Mouse (Mus musculus): ENCODE results near the gene Mfsd8. TPM values are rescaled to one million over a fixed set of nuclear protein-coding genes. Genes with fewer than 3 reads are reported as not detected.
"Not testable (repeated sequence)": the region's sequence is repeated elsewhere in the genome, so short reads cannot be mapped to it uniquely, and the experiment has no call there.

The Mfsd8 gene
- polyA plus RNA-seq (2015; fragmentation: Nextera tagmentation; extraction: Ambion mirVana), result 6.7 and 7.1 TPM in 2 replicates

GRCm38 (mm10) chr3:40846473-40846956 lies at the start of gene Mfsd8:
Gene Mfsd8 (minus strand): TSS chr3:40846886.
- not testable (repeated sequence) for H3K36me3 ChIP-seq; H3K4me1 ChIP-seq; H3K27me3 ChIP-seq; H3K9me3 ChIP-seq (replicated peaks)
- Histone ChIP-seq H3K4me3 (replicated peaks) (peak within 1 kb of the TSS; percentile 54), H3K9ac (peak within 1 kb of the TSS; percentile 46), H3K4me2 (peak within 1 kb of the TSS; percentile 74), H3K27ac (peak within 1 kb of the TSS; percentile 73)
- under 1% methylated on average over 37 of the region's 39 CpGs for WGBS
- ATAC-seq (replicated peaks; ENCODE audit: low FRiP score), result peak; percentile 99

- Histone ChIP-seq H3K27ac (peak overlapping the region; percentile 54; the same call in 1 of the 2 replicates), H3K9ac (peak overlapping the region; percentile 52), H3K4me2 (peak overlapping the region; percentile 78), H3K4me3 (replicated peaks) (peak overlapping the region; percentile 59)
- not testable (repeated sequence) for H3K36me3 ChIP-seq; H3K9me3 ChIP-seq (replicated peaks); H3K4me1 ChIP-seq; H3K27me3 ChIP-seq; ATAC-seq (replicated peaks; ENCODE audit: low FRiP score)
- under 1% methylated on average over 21 of the region's 24 CpGs for WGBS
Observed at GRCm38 (mm10) chr3:40894336-40894735, 47.6 kb upstream of the Mfsd8 start.

GRCm38 (mm10) chr3:40893816-40894258 lies 47.2 kb upstream of the Mfsd8 start:
- H3K9me3 ChIP-seq (replicated peaks); H3K36me3 ChIP-seq; H3K4me1 ChIP-seq; H3K27me3 ChIP-seq: not testable (repeated sequence)
- peak; percentile 100 for ATAC-seq (replicated peaks; ENCODE audit: low FRiP score)
- Histone ChIP-seq H3K4me2 (peak overlapping the region; percentile 78), H3K4me3 (replicated peaks) (peak overlapping the region; percentile 59), H3K9ac (peak overlapping the region; percentile 39), H3K27ac (peak overlapping the region; percentile 77)
- whole genome bisulfite sequencing, result under 1% methylated on average over 37 of the region's 38 CpGs

GRCm38 (mm10) chr3:40853123-40853738 lies 6.5 kb upstream of the Mfsd8 start:
- H3K9ac ChIP-seq; H3K27me3 ChIP-seq; H3K27ac ChIP-seq; H3K4me1 ChIP-seq; H3K9me3 ChIP-seq (replicated peaks); H3K36me3 ChIP-seq; H3K4me2 ChIP-seq; ATAC-seq (replicated peaks; ENCODE audit: low FRiP score); H3K4me3 ChIP-seq (replicated peaks): not testable (repeated sequence)
- 95% methylated on average over 3 of the region's 3 CpGs for WGBS

- H3K4me2 ChIP-seq, result 0 out of 2 replicates have a peak overlapping the region, but pooled peaks have one; percentile 74
- H3K27ac ChIP-seq; H3K27me3 ChIP-seq; H3K36me3 ChIP-seq; H3K4me3 ChIP-seq (replicated peaks); H3K9ac ChIP-seq; H3K4me1 ChIP-seq; ATAC-seq (replicated peaks; ENCODE audit: low FRiP score); H3K9me3 ChIP-seq (replicated peaks): not testable (repeated sequence)
- 89% methylated on average over 2 of the region's 2 CpGs for WGBS
Observed at GRCm38 (mm10) chr3:40847936-40848335, 1.2 kb upstream of the Mfsd8 start.

GRCm38 (mm10) chr3:40847018-40847417 lies 332 bp upstream of the Mfsd8 start:
- peak overlapping the region; percentile 64; the same call in 1 of the 2 replicates for H3K27ac ChIP-seq
- H3K36me3 ChIP-seq; ATAC-seq (replicated peaks; ENCODE audit: low FRiP score); H3K9me3 ChIP-seq (replicated peaks); H3K27me3 ChIP-seq; H3K4me1 ChIP-seq: not testable (repeated sequence)
- peak overlapping the region; percentile 43 for H3K9ac ChIP-seq
- under 1% methylated on average over 19 of the region's 21 CpGs for WGBS
- H3K4me3 ChIP-seq (replicated peaks), result peak overlapping the region; percentile 54
- peak overlapping the region; percentile 74 for H3K4me2 ChIP-seq

- Histone ChIP-seq H3K4me2 (peak within 1 kb of the TSS; percentile 74), H3K9ac (peak within 1 kb of the TSS; percentile 46), H3K27ac (peak within 1 kb of the TSS; percentile 73), H3K4me3 (replicated peaks) (peak within 1 kb of the TSS; percentile 54)
- 0% methylated on average over 2 of the region's 4 CpGs for WGBS
- not testable (repeated sequence) for ATAC-seq (replicated peaks; ENCODE audit: low FRiP score); H3K36me3 ChIP-seq; H3K4me1 ChIP-seq; H3K27me3 ChIP-seq; H3K9me3 ChIP-seq (replicated peaks)
Observed at GRCm38 (mm10) chr3:40846957-40847017, 101 bp upstream of the Mfsd8 start, which contains the start of gene Abhd18. Gene Abhd18 (plus strand): TSS chr3:40846970.

GRCm38 (mm10) chr3:40845521-40845920 lies 1.2 kb downstream of the Mfsd8 start:
- H3K4me1 ChIP-seq; H3K27ac ChIP-seq; ATAC-seq (replicated peaks; ENCODE audit: low FRiP score); H3K9me3 ChIP-seq (replicated peaks); H3K36me3 ChIP-seq; H3K27me3 ChIP-seq: not testable (repeated sequence)
- 76% methylated on average over 6 of the region's 6 CpGs for WGBS
- Histone ChIP-seq H3K4me3 (replicated peaks) (peak overlapping the region; percentile 54), H3K9ac (0 out of 2 replicates have a peak overlapping the region, but pooled peaks have one; percentile 46), H3K4me2 (peak overlapping the region; percentile 74)

GRCm38 (mm10) chr3:40813275-40813674 lies 33.4 kb downstream of the Mfsd8 start:
- 96% methylated on average over 2 of the region's 2 CpGs for WGBS
- ATAC-seq (replicated peaks; ENCODE audit: low FRiP score), result no peak
- no peak overlapping the region for H3K27ac ChIP-seq
- no peaks in the 10 kb centered on the region for H3K4me1 ChIP-seq
- no peak overlapping the region for H3K4me2 ChIP-seq
- peaks cover 75% of the 10 kb centered on the region for H3K36me3 ChIP-seq
- H3K9me3 ChIP-seq (replicated peaks), result no peaks in the 10 kb centered on the region
- H3K4me3 ChIP-seq (replicated peaks), result no peak overlapping the region
- H3K9ac ChIP-seq, result no peak overlapping the region
- H3K27me3 ChIP-seq, result no peaks in the 10 kb centered on the region

GRCm38 (mm10) chr3:40809894-40810293 lies 36.8 kb downstream of the Mfsd8 start:
- Histone ChIP-seq H3K36me3 (peaks cover 72% of the 10 kb centered on the region), H3K9me3 (replicated peaks) (no peaks in the 10 kb centered on the region), H3K4me1 (0 out of 2 replicates have a peak, but pooled peaks cover 4% of the 10 kb centered on the region), H3K4me2 (no peak overlapping the region), H3K27ac (no peak overlapping the region), H3K27me3 (no peaks in the 10 kb centered on the region), H3K4me3 (replicated peaks) (no peak overlapping the region), H3K9ac (no peak overlapping the region)
- WGBS, result 83% methylated on average over 2 of the region's 2 CpGs
- ATAC-seq (replicated peaks; ENCODE audit: low FRiP score), result no peak

GRCm38 (mm10) chr3:40808686-40809085 lies 38.0 kb downstream of the Mfsd8 start:
- 94% methylated on average over 10 of the region's 10 CpGs for WGBS

GRCm38 (mm10) chr3:40806871-40807270 lies 39.8 kb downstream of the Mfsd8 start:
- Histone ChIP-seq H3K9me3 (replicated peaks) (no peaks in the 10 kb centered on the region), H3K4me1 (peaks cover 5% of the 10 kb centered on the region; the same call in 1 of the 2 replicates), H3K27me3 (no peaks in the 10 kb centered on the region), H3K4me3 (replicated peaks) (no peak overlapping the region), H3K4me2 (no peak overlapping the region), H3K36me3 (peaks cover 60% of the 10 kb centered on the region), H3K9ac (no peak overlapping the region), H3K27ac (no peak overlapping the region)
- 51% methylated on average over 2 of the region's 2 CpGs for WGBS
- ATAC-seq (replicated peaks; ENCODE audit: low FRiP score), result no peak

More at GRCm38 (mm10) chr3:40808686-40809085, 38.0 kb downstream of the Mfsd8 start:
- H3K9ac ChIP-seq, result no peak overlapping the region
- no peak for ATAC-seq (replicated peaks; ENCODE audit: low FRiP score)
- no peak overlapping the region for H3K4me3 ChIP-seq (replicated peaks)
- H3K9me3 ChIP-seq (replicated peaks), result no peaks in the 10 kb centered on the region
- 0 out of 2 replicates have a peak, but pooled peaks cover 4% of the 10 kb centered on the region for H3K4me1 ChIP-seq
- H3K27me3 ChIP-seq, result no peaks in the 10 kb centered on the region
- no peak overlapping the region for H3K27ac ChIP-seq
- peaks cover 66% of the 10 kb centered on the region for H3K36me3 ChIP-seq
- H3K4me2 ChIP-seq, result no peak overlapping the region

GRCm38 (mm10) chr3:40800373-40800823 lies 46.3 kb downstream of the Mfsd8 start:
- Histone ChIP-seq H3K4me2 (peak overlapping the region; percentile 79), H3K27me3 (no peaks in the 10 kb centered on the region), H3K27ac (peak overlapping the region; percentile 85), H3K4me1 (peaks cover 14% of the 10 kb centered on the region), H3K4me3 (replicated peaks) (peak overlapping the region; percentile 98), H3K9ac (peak overlapping the region; percentile 93), H3K9me3 (replicated peaks) (no peaks in the 10 kb centered on the region), H3K36me3 (peaks cover 21% of the 10 kb centered on the region)
- whole genome bisulfite sequencing, result under 1% methylated on average over 29 of the region's 37 CpGs
- ATAC-seq (replicated peaks; ENCODE audit: low FRiP score), result peak; percentile 90

Data from kidney, embryonic 15.5 days (tissue).